Mouse (Mus musculus) brain, embryonic 14.5 days (tissue): ENCODE results near the gene Adgrg2.

Experiments used
- CTCF ChIP-seq: fragments of 200-500 bp; IDR thresholded peaks from 2 replicates; pipeline ENCODE4 v1.5.1; 2012; ENCODE audit warnings: inconsistent platforms, mild to moderate bottlenecking, moderate library complexity, borderline replicate concordance; ENCODE audit not compliant: insufficient read depth, insufficient read length; ENCODE audit errors: extremely low read depth
- POLR2A ChIP-seq: fragments of 200-500 bp; IDR thresholded peaks from 2 replicates; pipeline ENCODE4 v1.6.1; 2012; ENCODE audit warnings: mild to moderate bottlenecking, inconsistent platforms, borderline replicate concordance; ENCODE audit not compliant: poor library complexity, insufficient read depth, insufficient read length, severe bottlenecking; ENCODE audit errors: extremely low read depth

DNA sequence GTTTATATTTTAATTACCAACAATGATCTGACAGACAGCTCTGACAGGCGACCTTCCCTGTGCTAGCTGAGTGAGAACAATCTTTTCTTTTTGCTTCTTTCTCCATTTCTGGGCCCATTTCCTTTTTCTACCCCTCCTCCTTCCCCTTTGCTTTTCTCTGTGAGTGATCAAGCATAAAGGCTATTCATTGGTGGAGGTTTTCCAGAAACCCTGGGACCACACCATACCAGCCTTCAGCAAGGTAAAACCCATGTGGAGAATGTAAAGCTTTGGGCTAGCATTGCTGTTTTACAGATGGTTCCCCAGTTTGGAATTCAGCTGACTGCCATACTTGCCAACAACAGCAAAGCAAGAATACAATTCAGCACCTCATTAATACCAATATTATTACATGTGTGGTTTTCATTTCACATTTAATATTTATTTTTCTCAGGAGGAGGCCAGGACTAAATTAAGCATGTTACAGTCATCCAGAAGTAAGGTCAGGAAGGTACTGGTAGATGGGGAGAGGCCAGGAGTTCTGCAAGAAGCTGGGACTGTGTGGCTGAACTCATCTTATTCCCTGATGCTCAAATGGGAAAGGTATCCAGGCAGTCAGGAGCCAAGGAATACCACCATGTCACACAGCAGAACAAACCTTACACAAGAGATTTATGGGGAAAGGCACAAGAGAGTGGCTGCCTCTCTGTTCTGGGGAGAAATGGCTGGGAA lies 38.4 kb upstream of the Adgrg2 start:
- TF ChIP-seq CTCF (no peak), POLR2A (no peak)
